ENCODE assay signal across 14 mouse cellular contexts in genomic region chr9:45731851-45732250, GRCm38 (mm10).
"Had no signal": no experiment of that assay in that cellular context is flagged by ENCODE, and none has a peak within 500 bp of the region (broad histone marks: within the 10 kb centered on the region; RNA-seq: fewer than 3 reads in every experiment).

No protein-coding gene starts in this region.

- H3K4me1 ChIP-seq: limb, embryonic 10.5 days; liver, embryonic 15.5 days; midbrain, embryonic 10.5 days had no signal

- DNase-seq: kidney, postnatal 25 days; lung, adult 2 months; lung, postnatal 36 days; midbrain, embryonic 14.5 days; right cerebral cortex, postnatal 4 days; spleen, adult 18-20 months; thymus, adult 18-20 months; thymus, postnatal 14 days had no signal

- H3K4me3 ChIP-seq: left cerebral cortex, adult 2 months; limb, embryonic 10.5 days; liver, embryonic 15.5 days; midbrain, embryonic 10.5 days; myocyte; neural tube, embryonic 15.5 days had no signal

- H3K27me3 ChIP-seq: liver, embryonic 15.5 days; neural tube, embryonic 15.5 days had no signal

- H3K27ac ChIP-seq: left cerebral cortex, adult 2 months; limb, embryonic 10.5 days; liver, embryonic 15.5 days; midbrain, embryonic 10.5 days; neural tube, embryonic 15.5 days had no signal

- H3K9me3 ChIP-seq: limb, embryonic 10.5 days; liver, embryonic 15.5 days; midbrain, embryonic 10.5 days; neural tube, embryonic 15.5 days had no signal

- H3K36me3 ChIP-seq: limb, embryonic 10.5 days; liver, embryonic 15.5 days; midbrain, embryonic 10.5 days; neural tube, embryonic 15.5 days had no signal
